Mouse (Mus musculus): Measurements from ENCODE around the gene Foxn3. TPM values are rescaled to one million over a fixed set of nuclear protein-coding genes. Genes with fewer than 3 reads are reported as not detected.

Foxn3 gene
- total RNA-seq, 1 experiment from 2014 or later: 96.6 TPM

DNA sequence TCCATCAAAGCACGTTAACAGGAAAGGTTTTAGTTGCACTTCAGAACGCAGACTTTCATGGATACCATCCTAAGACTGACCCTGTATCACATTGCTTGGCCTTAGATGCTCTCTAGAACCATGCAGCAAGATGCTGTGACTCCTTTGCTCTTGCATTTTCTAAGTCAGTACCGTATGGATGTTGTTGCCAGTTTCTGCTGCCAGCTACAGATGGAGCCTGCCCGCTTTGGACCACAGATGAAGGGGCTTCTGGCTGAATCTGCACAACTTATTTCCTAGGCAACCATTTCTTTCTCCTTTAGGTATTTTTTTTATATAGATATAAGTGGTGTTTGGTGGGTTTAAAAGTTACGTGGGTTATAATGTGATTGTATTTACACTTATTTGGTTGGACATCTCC, 407.5 kb downstream of the Foxn3 start:
- ATAC-seq (replicated peaks; ENCODE audit: insufficient number of reproducible peaks, low FRiP score, low TSS enrichment, poor library complexity, severe bottlenecking): no peak

DNA sequence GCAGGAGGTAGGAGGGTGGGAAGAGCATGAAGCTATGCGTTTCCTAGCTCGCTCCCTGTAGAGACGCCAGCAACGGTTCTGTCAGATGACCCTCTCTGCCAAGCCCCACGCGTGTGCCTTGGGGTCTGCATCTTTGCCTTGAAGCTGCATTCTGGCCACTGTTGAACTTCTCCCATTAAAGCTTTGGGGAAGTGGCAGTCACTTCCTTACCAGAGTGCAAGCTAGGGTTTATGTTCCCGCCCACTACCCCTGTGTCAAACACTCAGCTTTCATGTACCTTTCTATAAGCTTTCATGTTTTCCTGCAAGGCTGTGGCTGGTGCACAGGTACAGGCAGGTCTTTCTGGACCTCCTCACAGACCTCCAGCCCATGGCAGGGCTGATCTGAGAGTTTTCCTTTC, 409.2 kb downstream of the Foxn3 start:
- no peak; the same call in 1 of the 2 replicates for ATAC-seq (replicated peaks; ENCODE audit: insufficient number of reproducible peaks, low FRiP score, low TSS enrichment, poor library complexity, severe bottlenecking)

DNA sequence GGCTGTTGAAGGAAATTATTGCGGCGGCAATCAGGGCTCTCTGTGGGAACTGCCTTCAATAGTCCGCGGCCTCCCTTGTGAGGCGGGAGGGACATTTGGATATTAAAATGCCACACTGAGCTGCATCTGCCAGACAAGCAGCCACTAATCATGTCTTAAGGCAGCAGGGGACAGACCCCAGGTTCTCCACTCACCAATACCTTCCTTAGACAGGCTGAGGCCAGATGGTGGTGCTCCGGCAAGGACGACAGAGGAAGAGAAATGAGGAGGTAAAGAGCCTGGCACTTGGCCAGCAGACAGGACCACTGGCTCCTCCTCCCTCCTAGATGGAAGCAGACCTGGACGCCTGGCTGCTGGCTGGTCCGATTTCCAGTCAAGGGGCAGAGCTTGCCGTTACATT, 409.7 kb downstream of the Foxn3 start:
- ATAC-seq (replicated peaks; ENCODE audit: insufficient number of reproducible peaks, low FRiP score, low TSS enrichment, poor library complexity, severe bottlenecking): no peak

DNA sequence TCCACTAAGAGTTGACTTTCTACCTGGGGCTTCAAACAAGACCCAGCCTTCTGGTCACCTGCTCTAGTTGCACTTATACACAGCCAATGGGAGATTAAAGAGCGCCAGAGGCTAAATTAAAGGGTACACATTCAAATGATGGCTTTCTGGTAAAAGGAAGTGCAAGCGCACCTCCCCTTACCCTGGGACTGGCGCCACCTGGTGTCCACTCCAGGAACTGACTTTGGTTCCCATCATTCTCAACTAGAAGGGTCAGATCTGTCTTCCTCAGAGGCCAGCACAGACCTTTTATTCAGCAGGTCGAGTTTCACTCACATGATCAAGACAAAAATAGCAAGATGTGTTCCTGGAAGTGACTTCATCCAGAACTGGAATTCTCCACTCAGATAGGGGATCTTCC, 413.3 kb downstream of the Foxn3 start:
- ATAC-seq (replicated peaks; ENCODE audit: insufficient number of reproducible peaks, low FRiP score, low TSS enrichment, poor library complexity, severe bottlenecking): 0 out of 2 replicates have a peak, but pooled peaks have one; percentile 40

DNA sequence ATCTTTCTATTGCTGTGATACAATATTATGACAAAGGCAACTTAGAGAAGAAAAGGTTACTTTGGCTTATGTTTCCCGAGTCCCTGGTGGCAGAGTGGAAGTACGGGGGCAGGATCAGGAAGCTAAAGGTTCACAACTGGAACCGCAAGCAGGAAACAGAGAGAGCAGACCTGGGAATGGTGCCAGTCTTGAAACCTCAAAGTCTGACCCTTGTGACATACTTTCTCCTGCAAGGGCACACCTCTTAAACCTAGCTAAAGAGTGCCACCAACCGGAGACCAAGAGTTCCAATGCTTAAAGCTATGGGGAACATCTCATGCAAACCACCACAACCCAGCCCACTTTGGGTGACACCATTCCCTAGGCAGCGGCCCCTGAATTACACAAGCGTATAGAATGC, 414.2 kb downstream of the Foxn3 start:
- no peak for ATAC-seq (replicated peaks; ENCODE audit: insufficient number of reproducible peaks, low FRiP score, low TSS enrichment, poor library complexity, severe bottlenecking)

Measured in monocyte, adult 5-6 weeks (primary cell).